Mouse (Mus musculus) G1E (cell line): ENCODE results near the gene Pabpc1l.

Experiments used
- CTCF ChIP-seq: IDR thresholded peaks from 2 replicates; pipeline ENCODE4 v1.5.1; 2012; ENCODE audit warnings: low read depth, low read length, inconsistent platforms, mixed read lengths
- GATA1 ChIP-seq: IDR thresholded peaks from 2 replicates; pipeline ENCODE4 v1.6.1; 2012; ENCODE audit warnings: borderline replicate concordance, low read length, inconsistent platforms, mixed read lengths
- POLR2AphosphoS5 ChIP-seq: IDR thresholded peaks from 2 replicates; pipeline ENCODE4 v1.6.1; 2012; ENCODE audit warnings: low read depth, low read length, inconsistent platforms; ENCODE audit not compliant: insufficient replicate concordance

- TF ChIP-seq CTCF (no peak), POLR2AphosphoS5 (no peak), GATA1 (no peak)
Measured at GRCm38 (mm10) chr2:164082175-164082574, 56.9 kb downstream of the Pabpc1l start.
